Mouse (Mus musculus) testis, adult 2 months (tissue): ENCODE data around the gene Pa2g4.

Source experiments
- CTCF ChIP-seq: fragments of 200-500 bp; IDR thresholded peaks from 2 replicates; pipeline ENCODE4 v1.5.1; 2012; ENCODE audit warnings: low read depth, mild to moderate bottlenecking, inconsistent platforms, low read length, moderate library complexity; ENCODE audit not compliant: control insufficient read depth, insufficient read depth, insufficient replicate concordance
- POLR2A ChIP-seq: fragments of 200-500 bp; IDR thresholded peaks from 2 replicates; pipeline ENCODE4 v1.6.1; 2012; ENCODE audit warnings: low read depth, mild to moderate bottlenecking, inconsistent platforms, low read length, moderate library complexity; ENCODE audit not compliant: control insufficient read depth

DNA sequence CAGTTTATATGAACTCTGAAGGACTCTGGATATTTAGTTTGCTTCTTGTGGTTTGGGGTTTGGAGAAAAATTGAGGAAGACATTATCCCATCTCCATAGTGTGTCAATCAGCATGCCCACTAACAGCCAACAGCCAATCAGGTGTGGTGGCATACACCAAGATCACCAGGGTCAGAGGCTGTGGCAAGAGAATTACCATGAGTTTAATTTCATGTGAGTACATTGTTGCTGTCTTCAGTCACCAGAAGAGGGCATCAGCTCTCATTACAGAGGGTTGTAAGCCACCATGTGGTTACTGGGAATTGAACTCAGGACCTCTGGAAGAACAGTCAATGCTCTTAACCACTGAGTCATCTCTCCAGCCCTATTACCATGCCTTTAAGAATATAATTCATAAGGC is 9.5 kb downstream of the Pa2g4 start:
- TF ChIP-seq POLR2A (no peak), CTCF (no peak)
